ENCODE assay signal across 19 mouse cellular contexts in genomic region chr7:135809167-135809566, GRCm38 (mm10).
DNase-seq lines count a peak whose midpoint lies in the region; ATAC-seq lines count a peak whose summit lies in the region.
"Had no signal": no experiment of that assay in that cellular context is flagged by ENCODE, and none has a peak within 500 bp of the region (broad histone marks: within the 10 kb centered on the region; RNA-seq: fewer than 3 reads in every experiment).

No protein-coding gene starts in this region.

- peaks cover 3% of the 10 kb centered on the region for H3K27me3 ChIP-seq in erythroblast, embryonic 14.5 days (ENCODE audit: control insufficient read depth)
- no peaks in the 10 kb centered on the region for H3K27me3 ChIP-seq in lung, embryonic 15.5 days
- H3K27me3 ChIP-seq: limb, embryonic 12.5 days had no signal

- peaks cover 20% of the 10 kb centered on the region for H3K36me3 ChIP-seq in erythroblast, embryonic 14.5 days (ENCODE audit: control insufficient read depth)
- H3K36me3 ChIP-seq in lung, embryonic 15.5 days, result no peaks in the 10 kb centered on the region
- H3K36me3 ChIP-seq: forebrain, embryonic 15.5 days; heart, embryonic 10.5 days; hindbrain, embryonic 10.5 days; limb, embryonic 12.5 days had no signal

- 0 out of 2 replicates have a peak overlapping the region, but pooled peaks have one; percentile 24 for H3K4me2 ChIP-seq in lung, embryonic 15.5 days
- H3K4me2 ChIP-seq: forebrain, embryonic 15.5 days; limb, embryonic 12.5 days had no signal

- no peak overlapping the region for H3K9ac ChIP-seq in lung, embryonic 15.5 days
- H3K9ac ChIP-seq: forebrain, embryonic 15.5 days; limb, embryonic 12.5 days had no signal

- peaks cover 81% of the 10 kb centered on the region for H3K4me1 ChIP-seq in erythroblast, embryonic 14.5 days (ENCODE audit: control insufficient read depth)
- peaks cover 24% of the 10 kb centered on the region for H3K4me1 ChIP-seq in lung, embryonic 15.5 days
- H3K4me1 ChIP-seq: heart, embryonic 10.5 days had no signal

- DNase-seq in lung, postnatal 25 days (ENCODE audit: low spot score), result no peak
- DNase-seq in lung, postnatal 10 days, result peak; percentile 14
- no peak for DNase-seq in ovary, adult 18-20 months (ENCODE audit: low spot score)
- DNase-seq: cerebellum, postnatal 14 days; kidney, adult 8-10 months; kidney, postnatal 36 days; retina, postnatal 1 day; thymus, postnatal 36 days had no signal

- no peak overlapping the region for H3K27ac ChIP-seq in lung, embryonic 15.5 days
- H3K27ac ChIP-seq: forebrain, embryonic 15.5 days; heart, embryonic 10.5 days; limb, embryonic 12.5 days had no signal

- peak overlapping the region; percentile 37 for H3K4me3 ChIP-seq in erythroblast, embryonic 14.5 days (replicated peaks)
- H3K4me3 ChIP-seq in lung, embryonic 15.5 days, result no peak overlapping the region
- H3K4me3 ChIP-seq: forebrain, embryonic 15.5 days; heart, embryonic 10.5 days; hindbrain, embryonic 10.5 days; limb, embryonic 12.5 days had no signal

- ATAC-seq in erythroblast, adult 5-6 weeks (replicated peaks; ENCODE audit: low FRiP score, poor library complexity, severe bottlenecking), result no peak
- ATAC-seq in lung, embryonic 15.5 days (ENCODE audit: borderline replicate concordance, extremely low read depth, low FRiP score, low TSS enrichment), result no peak
- peak; percentile 47 for ATAC-seq in granulocyte monocyte progenitor cell, adult 5-6 weeks (replicated peaks; ENCODE audit: poor library complexity, severe bottlenecking)
- ATAC-seq in monocyte, adult 5-6 weeks (replicated peaks; ENCODE audit: insufficient number of reproducible peaks, low FRiP score, low TSS enrichment, poor library complexity, severe bottlenecking), result no peak
- ATAC-seq: CD4-positive, CD25-positive, alpha-beta regulatory T cell, adult 4 months; forebrain, embryonic 15.5 days had no signal

- 54% methylated on average over 10 of the region's 10 CpGs for WGBS in lung, embryonic 15.5 days

- H3K9me3 ChIP-seq in erythroblast, embryonic 14.5 days (ENCODE audit: control insufficient read depth, low read length), result peaks cover 13% of the 10 kb centered on the region
- H3K9me3 ChIP-seq in lung, embryonic 15.5 days, result no peaks in the 10 kb centered on the region
- H3K9me3 ChIP-seq: forebrain, embryonic 15.5 days; heart, embryonic 10.5 days; hindbrain, embryonic 10.5 days; limb, embryonic 12.5 days; megakaryocyte, embryonic 14.5 days had no signal
